Mouse (Mus musculus) heart, postnatal 0 days (tissue): ENCODE measurements at regions not wholly inside any gene's neighbourhood (a gene's known extent, or its start where the extent isn't known, plus 50 kb on each side); places are given as distances from the start of the nearest gene placed in this dataset.

Experiments
- CTCF ChIP-seq: IDR thresholded peaks from 2 replicates; pipeline ENCODE4 v1.5.1; 2016; ENCODE audit warnings: antibody characterized with exemption, control low read depth, low read depth
- EP300 ChIP-seq: IDR thresholded peaks from 2 replicates; pipeline ENCODE4 v1.6.1; 2016; ENCODE audit warnings: antibody characterized with exemption, low read depth

- TF ChIP-seq CTCF (no peak), EP300 (no peak)
These were observed 2090.8 kb downstream of the 9330182O14Rik start for GRCm38 (mm10) chr15:42225006-42225405.
